22 mouse cellular contexts compared by ENCODE assay signal in genomic region chr3:84876211-84876610, GRCm38 (mm10).
DNase-seq lines count a peak whose midpoint lies in the region; ATAC-seq and TF ChIP-seq lines count a peak whose summit lies in the region.
"Had no signal": no experiment of that assay in that cellular context is flagged by ENCODE, and none has a peak within 500 bp of the region (broad histone marks: within the 10 kb centered on the region; RNA-seq: fewer than 3 reads in every experiment).

No protein-coding gene starts in this region.

- 75% methylated on average over 4 of the region's 4 CpGs for WGBS in embryonic facial prominence, embryonic 11.5 days
- WGBS in embryonic facial prominence, embryonic 10.5 days, result 86% methylated on average over 4 of the region's 4 CpGs
- WGBS in neural tube, embryonic 13.5 days, result 76% methylated on average over 4 of the region's 4 CpGs
- WGBS in neural tube, embryonic 15.5 days, result 76% methylated on average over 4 of the region's 4 CpGs
- 46% methylated on average over 4 of the region's 4 CpGs for WGBS in stomach, postnatal 0 days

- TF ChIP-seq CTCF in stomach, postnatal 0 days (IDR thresholded peaks at IDR 0.05; ENCODE audit: low read depth), result no peak

- no peak overlapping the region for H3K4me2 ChIP-seq in embryonic facial prominence, embryonic 11.5 days (ENCODE audit: low read depth, low read length)
- no peak overlapping the region for H3K4me2 ChIP-seq in neural tube, embryonic 13.5 days
- no peak overlapping the region for H3K4me2 ChIP-seq in neural tube, embryonic 15.5 days
- H3K4me2 ChIP-seq in stomach, postnatal 0 days (replicated peaks; ENCODE audit: low read depth), result no peak overlapping the region
- H3K4me2 ChIP-seq: embryonic facial prominence, embryonic 12.5 days; forebrain, embryonic 12.5 days; heart, embryonic 12.5 days; hindbrain, embryonic 14.5 days had no signal

- peak; percentile 21 for DNase-seq in embryonic facial prominence, embryonic 11.5 days (ENCODE audit: low spot score)
- no peak for DNase-seq in embryonic facial prominence, embryonic 10.5 days (ENCODE audit: low spot score)
- peak; percentile 60 for DNase-seq in lung, postnatal 25 days (ENCODE audit: low spot score)
- DNase-seq in stomach, postnatal 0 days (ENCODE audit: low spot score), result peak; percentile 32
- DNase-seq in adrenal gland, adult 2 months, result no peak
- no peak for DNase-seq in frontal cortex, postnatal 36 days (ENCODE audit: low spot score in 2 of 2)
- DNase-seq: adrenal gland, postnatal 10 days; B cell, adult 2 months; cerebellum, adult 18-20 months; cerebellum, adult 9-11 months; gastrocnemius, postnatal 14 days; heart, adult 2 months had no signal

- H3K27me3 ChIP-seq in embryonic facial prominence, embryonic 11.5 days (ENCODE audit: control insufficient read depth, insufficient read depth, low read length), result no peaks in the 10 kb centered on the region
- H3K27me3 ChIP-seq in embryonic facial prominence, embryonic 10.5 days (replicated peaks; ENCODE audit: low read depth, poor library complexity, severe bottlenecking), result no peaks in the 10 kb centered on the region
- H3K27me3 ChIP-seq in neural tube, embryonic 13.5 days, result no peaks in the 10 kb centered on the region
- H3K27me3 ChIP-seq in neural tube, embryonic 15.5 days (replicated peaks), result no peaks in the 10 kb centered on the region
- no peaks in the 10 kb centered on the region for H3K27me3 ChIP-seq in stomach, postnatal 0 days (ENCODE audit: control insufficient read depth, insufficient read depth, low read length)
- H3K27me3 ChIP-seq: embryonic facial prominence, embryonic 12.5 days; forebrain, embryonic 12.5 days; heart, embryonic 12.5 days had no signal

- H3K9ac ChIP-seq in embryonic facial prominence, embryonic 11.5 days (replicated peaks; ENCODE audit: low read length), result no peak overlapping the region
- H3K9ac ChIP-seq in neural tube, embryonic 13.5 days, result no peak overlapping the region
- no peak overlapping the region for H3K9ac ChIP-seq in neural tube, embryonic 15.5 days (replicated peaks)
- H3K9ac ChIP-seq in stomach, postnatal 0 days (ENCODE audit: low read length), result no peak overlapping the region
- H3K9ac ChIP-seq: embryonic facial prominence, embryonic 12.5 days; forebrain, embryonic 12.5 days; heart, embryonic 12.5 days; hindbrain, embryonic 14.5 days had no signal

- H3K27ac ChIP-seq in embryonic facial prominence, embryonic 11.5 days (replicated peaks; ENCODE audit: low read depth, low read length), result no peak overlapping the region
- no peak overlapping the region for H3K27ac ChIP-seq in embryonic facial prominence, embryonic 10.5 days (replicated peaks)
- H3K27ac ChIP-seq in neural tube, embryonic 13.5 days (replicated peaks), result no peak overlapping the region
- H3K27ac ChIP-seq in neural tube, embryonic 15.5 days (replicated peaks), result no peak overlapping the region
- no peak overlapping the region for H3K27ac ChIP-seq in stomach, postnatal 0 days (replicated peaks)
- H3K27ac ChIP-seq: embryonic facial prominence, embryonic 12.5 days; forebrain, embryonic 12.5 days; heart, adult 2 months; hindbrain, embryonic 10.5 days; hindbrain, embryonic 14.5 days had no signal

- H3K9me3 ChIP-seq in embryonic facial prominence, embryonic 11.5 days (replicated peaks; ENCODE audit: control insufficient read depth, low read length), result no peaks in the 10 kb centered on the region
- no peaks in the 10 kb centered on the region for H3K9me3 ChIP-seq in embryonic facial prominence, embryonic 10.5 days
- H3K9me3 ChIP-seq in neural tube, embryonic 13.5 days, result no peaks in the 10 kb centered on the region
- no peaks in the 10 kb centered on the region for H3K9me3 ChIP-seq in neural tube, embryonic 15.5 days (replicated peaks)
- H3K9me3 ChIP-seq in stomach, postnatal 0 days (ENCODE audit: control insufficient read depth, low read length), result no peaks in the 10 kb centered on the region
- H3K9me3 ChIP-seq: embryonic facial prominence, embryonic 12.5 days; forebrain, embryonic 12.5 days; G1E; heart, embryonic 12.5 days; hindbrain, embryonic 10.5 days had no signal

- no peak for TF ChIP-seq EP300 in stomach, postnatal 0 days (optimal IDR thresholded peaks at IDR 0.05)

- no peak overlapping the region for H3K4me3 ChIP-seq in embryonic facial prominence, embryonic 11.5 days (ENCODE audit: low read depth, low read length)
- no peak overlapping the region for H3K4me3 ChIP-seq in embryonic facial prominence, embryonic 10.5 days
- no peak overlapping the region for H3K4me3 ChIP-seq in neural tube, embryonic 13.5 days
- no peak overlapping the region for H3K4me3 ChIP-seq in neural tube, embryonic 15.5 days (replicated peaks)
- H3K4me3 ChIP-seq in stomach, postnatal 0 days (ENCODE audit: low read depth, low read length), result no peak overlapping the region
- H3K4me3 ChIP-seq: embryonic facial prominence, embryonic 12.5 days; forebrain, embryonic 12.5 days; heart, adult 2 months; heart, embryonic 12.5 days; hindbrain, embryonic 10.5 days had no signal

- H3K36me3 ChIP-seq in embryonic facial prominence, embryonic 11.5 days (replicated peaks; ENCODE audit: control insufficient read depth, insufficient read depth, low read depth, low read length), result no peaks in the 10 kb centered on the region
- no peaks in the 10 kb centered on the region; the same call in 1 of the 2 replicates for H3K36me3 ChIP-seq in embryonic facial prominence, embryonic 10.5 days (replicated peaks)
- no peaks in the 10 kb centered on the region for H3K36me3 ChIP-seq in neural tube, embryonic 13.5 days
- no peaks in the 10 kb centered on the region for H3K36me3 ChIP-seq in neural tube, embryonic 15.5 days
- no peaks in the 10 kb centered on the region for H3K36me3 ChIP-seq in stomach, postnatal 0 days (ENCODE audit: control insufficient read depth, insufficient read depth, low read length)
- H3K36me3 ChIP-seq: embryonic facial prominence, embryonic 12.5 days; forebrain, embryonic 12.5 days had no signal

- H3K4me1 ChIP-seq in embryonic facial prominence, embryonic 11.5 days (ENCODE audit: control insufficient read depth, insufficient read depth, low read length), result no peaks in the 10 kb centered on the region
- H3K4me1 ChIP-seq in embryonic facial prominence, embryonic 10.5 days, result no peaks in the 10 kb centered on the region
- no peaks in the 10 kb centered on the region for H3K4me1 ChIP-seq in neural tube, embryonic 13.5 days (replicated peaks)
- H3K4me1 ChIP-seq in neural tube, embryonic 15.5 days, result no peaks in the 10 kb centered on the region
- no peaks in the 10 kb centered on the region for H3K4me1 ChIP-seq in stomach, postnatal 0 days (replicated peaks; ENCODE audit: control insufficient read depth, insufficient read depth)
- H3K4me1 ChIP-seq: embryonic facial prominence, embryonic 12.5 days; forebrain, embryonic 12.5 days; hindbrain, embryonic 10.5 days had no signal

- no peak for ATAC-seq in embryonic facial prominence, embryonic 11.5 days (replicated peaks; ENCODE audit: insufficient number of reproducible peaks, low FRiP score, low TSS enrichment, low read depth)
- peak; percentile 61; the same call in 1 of the 2 replicates for ATAC-seq in neural tube, embryonic 13.5 days (ENCODE audit: low read depth)
- no peak for ATAC-seq in neural tube, embryonic 15.5 days (ENCODE audit: low FRiP score)
- ATAC-seq in stomach, postnatal 0 days (ENCODE audit: low FRiP score, low TSS enrichment), result peak; percentile 45; the same call in 1 of the 2 replicates
- ATAC-seq: CD4-positive, CD25-positive, alpha-beta regulatory T cell, adult 4 months; forebrain, embryonic 16.5 days had no signal

Comparison
In these comparisons a context has a peak if more than half of its experiments do, and no peak if none do; other contexts are left out.
1. ATAC-seq: peak in neural tube, embryonic 13.5 days (single experiment) and stomach, postnatal 0 days (single experiment); none in embryonic facial prominence, embryonic 11.5 days (single experiment) and neural tube, embryonic 15.5 days (single experiment).
2. DNase-seq: peak in embryonic facial prominence, embryonic 11.5 days (single experiment), lung, postnatal 25 days (single experiment) and stomach, postnatal 0 days (single experiment); none in embryonic facial prominence, embryonic 10.5 days (single experiment), adrenal gland, adult 2 months (single experiment) and frontal cortex, postnatal 36 days (0 of 2).